Mouse (Mus musculus): ENCODE measurements around the gene Abhd11.
A peak's percentile ranks its signal among the peaks of the same experiment; 100 is the strongest.
"Not testable (repeated sequence)": the region's sequence is repeated elsewhere in the genome, so short reads cannot be mapped to it uniquely, and the experiment has no call there.

Gene Abhd11

GRCm38 (mm10) chr5:135008671-135009589 lies at the start of gene Abhd11:
Gene Abhd11, plus strand, starts transcription at chr5:135009152.
- DNase-seq (ENCODE audit: low spot score) = peak; percentile 99

GRCm38 (mm10) chr5:134960430-134960829 lies 48.5 kb upstream of the Abhd11 start:
- no peak for DNase-seq (ENCODE audit: low spot score)

- no peak for DNase-seq (ENCODE audit: low spot score)
Measured at GRCm38 (mm10) chr5:134961519-134961918, 47.4 kb upstream of the Abhd11 start.

- DNase-seq (ENCODE audit: low spot score) = peak; percentile 55
Measured at GRCm38 (mm10) chr5:134963546-134963945, 45.4 kb upstream of the Abhd11 start.

- DNase-seq (ENCODE audit: low spot score) = not testable (repeated sequence)
Measured at GRCm38 (mm10) chr5:134964655-134965054, 44.3 kb upstream of the Abhd11 start.

- DNase-seq (ENCODE audit: low spot score) = peak; percentile 87
Measured at GRCm38 (mm10) chr5:134965473-134965851, 43.5 kb upstream of the Abhd11 start.

GRCm38 (mm10) chr5:134965852-134966821 lies 42.8 kb upstream of the Abhd11 start:
- DNase-seq (ENCODE audit: low spot score) = peak; percentile 66

- DNase-seq (ENCODE audit: low spot score) = no peak
Measured at GRCm38 (mm10) chr5:134967164-134967944, 41.6 kb upstream of the Abhd11 start.

GRCm38 (mm10) chr5:134970671-134971070 lies 38.3 kb upstream of the Abhd11 start:
- DNase-seq (ENCODE audit: low spot score) = no peak

GRCm38 (mm10) chr5:134973081-134973480 lies 35.9 kb upstream of the Abhd11 start:
- DNase-seq (ENCODE audit: low spot score) = no peak

- no peak for DNase-seq (ENCODE audit: low spot score)
Measured at GRCm38 (mm10) chr5:134973526-134973925, 35.4 kb upstream of the Abhd11 start.

- DNase-seq (ENCODE audit: low spot score) = no peak
Measured at GRCm38 (mm10) chr5:134974294-134974693, 34.7 kb upstream of the Abhd11 start.

- no peak for DNase-seq (ENCODE audit: low spot score)
Measured at GRCm38 (mm10) chr5:134974921-134975320, 34.0 kb upstream of the Abhd11 start.

- DNase-seq (ENCODE audit: low spot score) = no peak
Measured at GRCm38 (mm10) chr5:134976164-134976563, 32.8 kb upstream of the Abhd11 start.

- no peak for DNase-seq (ENCODE audit: low spot score)
Measured at GRCm38 (mm10) chr5:134976577-134977250, 32.2 kb upstream of the Abhd11 start.

GRCm38 (mm10) chr5:134977837-134978236 lies 31.1 kb upstream of the Abhd11 start:
- no peak for DNase-seq (ENCODE audit: low spot score)

GRCm38 (mm10) chr5:134981149-134981548 lies 27.8 kb upstream of the Abhd11 start:
- DNase-seq (ENCODE audit: low spot score) = no peak

- DNase-seq (ENCODE audit: low spot score) = no peak
Measured at GRCm38 (mm10) chr5:134983111-134983510, 25.8 kb upstream of the Abhd11 start.

- no peak for DNase-seq (ENCODE audit: low spot score)
Measured at GRCm38 (mm10) chr5:134983771-134984170, 25.2 kb upstream of the Abhd11 start.

GRCm38 (mm10) chr5:134985633-134986297 lies 23.2 kb upstream of the Abhd11 start, which contains the start of gene Cldn3:
Gene Cldn3, plus strand, starts transcription at chr5:134986214.
- DNase-seq (ENCODE audit: low spot score) = peak; percentile 64
